Mouse (Mus musculus) brown adipose tissue, adult 24 weeks (tissue): ENCODE measurements at regions not wholly inside any gene's neighbourhood (a gene's known extent, or its start where the extent isn't known, plus 50 kb on each side); places are given as distances from the start of the nearest gene placed in this dataset.

Experiments used
- H3K27ac ChIP-seq: fragments of 200-500 bp; replicated peaks from 2 replicates; pipeline ENCODE4 v1.5.1; 2012; ENCODE audit warnings: low read depth, mild to moderate bottlenecking, low read length
- H3K4me1 ChIP-seq: fragments of 200-500 bp; 2 replicates; pipeline ENCODE4 v1.6.1; 2012; ENCODE audit warnings: low read length, mixed read lengths; ENCODE audit not compliant: control insufficient read depth, insufficient read depth, insufficient read length
- H3K4me3 ChIP-seq: fragments of 200-500 bp; 2 replicates; pipeline ENCODE4 v1.5.1; 2012; ENCODE audit warnings: low read depth, mild to moderate bottlenecking, low read length, moderate library complexity; ENCODE audit not compliant: insufficient read depth

DNA sequence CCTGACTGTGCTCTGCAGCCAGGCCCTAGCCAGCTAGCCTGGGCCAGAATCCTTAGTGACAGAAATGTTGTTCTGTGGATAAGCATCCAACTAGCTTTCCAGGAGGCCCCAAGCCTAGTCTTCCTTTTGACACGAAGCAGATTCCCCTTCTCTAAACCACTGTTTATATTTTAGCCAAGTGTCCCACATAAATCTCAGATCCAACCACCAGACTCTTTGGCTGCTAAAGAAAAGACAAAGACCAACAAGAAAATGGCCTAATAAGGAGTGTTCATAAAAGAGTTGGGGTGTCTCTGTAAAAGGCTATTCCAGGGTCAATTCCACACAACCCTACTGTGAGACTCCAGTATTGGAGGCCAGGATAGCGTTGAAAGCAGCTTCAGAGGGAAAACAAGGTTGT, 173.6 kb downstream of the Rpl10-ps3 start:
- Histone ChIP-seq H3K27ac (no peak overlapping the region), H3K4me3 (no peak overlapping the region), H3K4me1 (no peaks in the 10 kb centered on the region)

DNA sequence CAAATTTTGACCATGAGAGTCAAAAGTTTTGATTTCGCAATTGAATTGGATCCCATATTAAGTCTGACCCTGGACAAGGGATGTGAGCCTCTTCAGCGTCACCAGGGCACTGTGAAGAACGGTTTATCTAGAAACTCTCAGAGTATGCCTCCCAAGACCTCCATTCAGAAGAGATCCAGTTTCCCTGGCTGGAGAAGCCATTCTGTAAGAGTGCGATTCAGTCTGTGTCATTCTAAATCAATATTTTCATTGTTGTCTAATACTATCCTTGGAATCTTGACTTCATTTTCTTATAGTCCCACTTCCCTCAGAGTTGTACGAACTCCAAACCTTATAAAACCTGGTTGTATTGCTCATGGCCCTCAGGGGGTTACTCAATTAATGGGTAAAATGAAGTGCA, 174.1 kb downstream of the Rpl10-ps3 start:
- no peak overlapping the region for H3K27ac ChIP-seq

DNA sequence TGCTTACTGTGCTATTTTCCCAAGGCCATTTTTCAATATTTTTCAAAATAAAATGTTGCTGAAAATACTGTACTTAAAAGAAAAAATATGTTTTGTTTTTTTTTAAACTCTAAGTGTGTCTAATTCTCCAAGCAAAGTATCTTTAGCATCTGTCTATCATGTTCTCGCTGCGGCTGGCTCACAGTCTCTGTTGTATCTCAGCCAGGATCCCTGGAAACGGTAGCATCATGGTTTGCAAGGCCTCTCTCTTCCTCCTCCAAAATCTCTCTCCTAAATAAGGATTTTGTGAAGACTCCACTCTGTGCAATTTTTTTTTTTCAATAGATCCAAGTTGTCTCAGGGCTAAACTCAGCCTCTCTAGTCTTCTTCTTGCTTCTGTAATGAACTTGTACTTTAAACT, 190.2 kb downstream of the Rpl10-ps3 start:
- Histone ChIP-seq H3K4me1 (peaks cover 3% of the 10 kb centered on the region; the same call in 1 of the 2 replicates), H3K27ac (no peak overlapping the region), H3K4me3 (no peak overlapping the region)

More for the DNA sequence above, 174.1 kb downstream of the Rpl10-ps3 start:
- Histone ChIP-seq H3K4me1 (no peaks in the 10 kb centered on the region), H3K4me3 (no peak overlapping the region)

- Histone ChIP-seq H3K4me3 (no peak overlapping the region), H3K27ac (no peak overlapping the region), H3K4me1 (peaks cover 3% of the 10 kb centered on the region; the same call in 1 of the 2 replicates)
These were observed 194.7 kb downstream of the Rpl10-ps3 start for GRCm38 (mm10) chr9:50150091-50150490.

- Histone ChIP-seq H3K4me1 (peaks cover 4% of the 10 kb centered on the region; the same call in 1 of the 2 replicates), H3K27ac (no peak overlapping the region), H3K4me3 (no peak overlapping the region)
These were observed 202.0 kb downstream of the Rpl10-ps3 start for GRCm38 (mm10) chr9:50142756-50143155.

DNA sequence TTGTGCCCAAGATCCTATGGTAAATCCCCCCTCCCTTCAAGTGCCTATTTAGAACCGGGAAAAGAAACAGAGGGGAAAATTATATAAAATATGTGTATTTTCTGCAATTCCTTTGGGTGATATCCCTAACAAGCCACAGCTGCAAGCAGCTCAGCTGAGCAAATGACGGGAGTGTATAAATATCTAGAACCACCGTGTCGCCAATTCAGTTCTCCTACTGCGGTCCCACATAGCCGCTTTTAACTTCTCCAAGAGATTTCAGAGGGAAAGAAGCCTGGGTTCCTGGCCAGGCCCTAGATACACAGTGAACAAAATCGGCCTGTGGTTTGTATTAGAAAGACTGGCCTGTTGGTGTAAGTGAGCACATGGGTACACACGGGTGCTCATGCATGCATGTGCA, 202.7 kb downstream of the Rpl10-ps3 start:
- Histone ChIP-seq H3K4me1 (peaks cover 4% of the 10 kb centered on the region; the same call in 1 of the 2 replicates), H3K27ac (no peak overlapping the region)

GRCm38 (mm10) chr9:50141176-50141575, 203.6 kb downstream of the Rpl10-ps3 start:
- Histone ChIP-seq H3K4me3 (no peak overlapping the region), H3K27ac (no peak overlapping the region), H3K4me1 (peaks cover 4% of the 10 kb centered on the region; the same call in 1 of the 2 replicates)

More for the DNA sequence above, 202.7 kb downstream of the Rpl10-ps3 start:
- H3K4me3 ChIP-seq, result no peak overlapping the region

GRCm38 (mm10) chr9:50138341-50138978, 206.3 kb downstream of the Rpl10-ps3 start:
- Histone ChIP-seq H3K27ac (no peak overlapping the region), H3K4me1 (peaks cover 4% of the 10 kb centered on the region; the same call in 1 of the 2 replicates), H3K4me3 (no peak overlapping the region)

- Histone ChIP-seq H3K27ac (no peak overlapping the region), H3K4me3 (no peak overlapping the region), H3K4me1 (no peaks in the 10 kb centered on the region)
These were observed 208.2 kb downstream of the Rpl10-ps3 start for GRCm38 (mm10) chr9:50136636-50136985.

DNA sequence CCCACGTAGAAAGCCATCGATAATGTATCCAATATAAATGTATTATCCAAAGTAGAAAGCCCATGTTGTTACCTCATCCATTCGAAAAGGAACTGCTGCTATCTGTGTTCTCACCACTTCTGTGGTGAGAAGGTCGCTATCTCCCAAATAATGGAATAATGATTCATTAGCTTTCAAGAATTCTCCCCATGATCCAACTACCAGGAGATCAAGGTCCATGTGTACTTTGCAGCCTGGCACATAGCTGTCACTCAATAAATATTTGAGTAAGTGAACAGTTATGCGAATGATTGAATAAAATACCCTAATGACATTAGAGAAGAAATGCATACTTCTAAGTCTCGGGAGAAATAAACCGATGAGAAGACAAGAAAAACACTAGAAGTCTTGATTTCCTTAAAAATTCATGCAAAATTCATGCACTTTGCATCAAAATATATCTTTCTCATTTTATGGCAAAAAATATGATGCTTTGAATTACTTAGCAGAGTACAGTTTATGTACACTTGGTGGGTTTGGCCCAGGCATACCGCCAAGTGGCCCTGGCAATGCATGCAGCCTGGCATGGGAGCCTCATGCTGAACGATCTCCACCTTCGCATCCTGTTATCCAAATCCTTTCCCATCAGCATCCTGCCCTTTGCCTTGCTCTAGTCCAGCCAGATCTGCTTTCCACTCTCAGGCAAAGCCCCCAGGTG, 208.7 kb downstream of the Rpl10-ps3 start:
- H3K4me3 ChIP-seq, result no peak overlapping the region
- no peaks in the 10 kb centered on the region for H3K4me1 ChIP-seq
- no peak overlapping the region for H3K27ac ChIP-seq

DNA sequence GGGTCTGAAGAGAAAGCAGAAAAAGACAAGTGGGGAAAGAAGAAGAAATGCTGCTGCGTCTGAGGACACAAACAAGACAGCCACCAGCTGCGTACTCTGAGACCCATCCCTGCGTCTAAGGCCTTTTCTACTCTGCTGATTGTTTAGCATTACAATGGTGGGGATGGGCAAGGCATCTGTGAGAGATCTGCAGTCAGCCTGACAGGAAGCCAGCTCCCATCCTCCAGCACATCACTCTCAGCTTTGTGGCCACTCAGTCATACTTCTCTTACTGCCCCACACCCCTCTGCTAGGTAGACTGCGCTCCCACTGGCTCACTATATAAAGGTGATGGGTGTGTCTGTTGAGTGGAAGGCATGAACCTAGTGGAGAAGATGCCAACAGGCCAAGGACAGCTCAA, 220.5 kb downstream of the Rpl10-ps3 start:
- H3K4me1 ChIP-seq, result no peaks in the 10 kb centered on the region
- no peak overlapping the region for H3K27ac ChIP-seq
- H3K4me3 ChIP-seq, result no peak overlapping the region

- H3K4me1 ChIP-seq, result no peaks in the 10 kb centered on the region
- no peak overlapping the region for H3K4me3 ChIP-seq
- no peak overlapping the region for H3K27ac ChIP-seq
These were observed 223.8 kb downstream of the Rpl10-ps3 start for GRCm38 (mm10) chr9:50120820-50121599.

DNA sequence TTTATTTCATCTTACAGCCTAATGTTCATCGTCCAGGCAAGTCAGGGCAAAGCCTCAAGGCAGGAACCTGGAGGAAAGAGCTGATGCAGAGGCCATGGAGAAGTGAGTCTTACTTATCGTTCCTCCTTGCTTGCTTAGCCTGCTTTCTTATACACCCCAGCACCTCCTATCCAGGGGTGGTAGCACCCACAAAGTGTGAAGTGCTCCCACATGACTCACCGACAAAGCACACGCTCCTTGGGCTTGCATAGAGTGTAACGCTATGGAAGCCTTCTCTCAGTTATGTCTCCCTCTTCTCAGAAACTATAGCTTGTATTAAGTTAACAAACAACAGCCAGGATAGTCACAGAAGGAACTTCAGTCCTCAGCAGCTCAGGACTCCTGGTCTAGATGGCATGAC, 225.4 kb downstream of the Rpl10-ps3 start:
- H3K4me1 ChIP-seq, result no peaks in the 10 kb centered on the region

DNA sequence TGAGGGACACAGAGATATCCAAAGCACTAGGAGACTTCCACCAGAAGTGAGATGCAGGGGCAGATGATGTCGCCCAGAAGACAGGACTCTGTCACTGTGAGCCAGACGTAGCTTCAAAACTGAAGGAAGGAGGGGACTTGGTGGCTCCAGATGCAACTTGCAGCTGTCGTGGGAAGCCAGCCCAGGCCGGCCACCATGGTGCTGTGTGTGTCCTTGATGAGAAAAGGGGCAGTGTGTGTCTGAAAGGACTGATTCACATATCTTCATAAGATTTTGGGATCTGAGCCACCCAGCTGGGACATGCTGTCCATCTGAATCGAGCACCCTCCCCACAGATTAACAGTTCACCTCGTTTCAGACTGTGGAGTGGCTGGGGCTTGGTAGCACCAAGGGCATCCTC, 226.2 kb downstream of the Rpl10-ps3 start:
- Histone ChIP-seq H3K4me3 (no peak overlapping the region), H3K4me1 (no peaks in the 10 kb centered on the region), H3K27ac (no peak overlapping the region)

More for the DNA sequence above, 225.4 kb downstream of the Rpl10-ps3 start:
- Histone ChIP-seq H3K27ac (no peak overlapping the region), H3K4me3 (no peak overlapping the region)

GRCm38 (mm10) chr9:50106551-50106950, 238.2 kb downstream of the Rpl10-ps3 start:
- Histone ChIP-seq H3K4me1 (no peaks in the 10 kb centered on the region), H3K4me3 (no peak overlapping the region), H3K27ac (no peak overlapping the region)
